Mouse (Mus musculus) heart, adult 9 months (tissue): ENCODE results near the gene Cdkl2.

Experiments
- DNase-seq, 2 experiments: peaks; one replicate each; pipeline ENCODE4 v3.0.0; 2022; ENCODE audit warnings: low spot score in 2 of 2

Cdkl2 gene

DNA sequence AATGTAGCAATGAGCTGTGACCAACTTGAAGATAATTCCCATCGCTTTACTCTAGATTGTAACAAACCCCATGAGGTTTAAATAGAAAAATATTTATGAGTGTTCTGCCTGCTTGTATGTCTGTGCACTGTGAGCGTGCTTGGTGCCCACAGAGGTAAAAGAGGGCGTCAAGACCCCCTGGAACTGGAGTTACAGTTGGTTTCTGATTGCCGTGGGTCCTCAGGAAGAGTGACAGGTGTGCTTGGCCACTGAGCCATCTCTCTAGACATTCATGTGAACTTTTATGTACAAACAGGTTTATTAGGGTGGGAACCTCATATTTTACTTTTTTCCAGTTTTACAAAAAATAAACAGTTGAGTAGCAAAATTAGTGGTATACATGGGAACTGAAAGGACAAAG, at the start of gene Cdkl2:
Gene Cdkl2 (minus strand): TSS at position 101 of the 400 bp plus-strand sequence.
- DNase-seq, result no peak

DNA sequence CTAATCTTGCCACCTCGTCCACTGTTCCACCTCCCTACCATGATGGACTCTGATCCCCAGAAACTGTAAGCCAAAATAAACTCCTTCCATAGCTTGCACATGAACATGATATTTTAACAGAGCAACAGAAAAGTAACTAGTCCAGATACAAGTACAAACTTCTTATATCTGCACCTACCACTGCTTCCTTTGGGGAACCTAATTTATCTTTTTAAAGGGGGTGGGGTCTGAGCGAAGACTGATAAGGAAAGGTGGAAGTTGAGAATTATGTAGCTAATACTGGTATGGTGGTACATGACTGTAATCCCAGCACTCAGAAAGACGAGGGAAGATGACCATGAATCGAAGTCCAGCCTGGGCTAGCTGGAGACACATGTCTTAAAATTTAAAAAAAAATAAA, 43.8 kb upstream of the Cdkl2 start:
- DNase-seq, result no peak

DNA sequence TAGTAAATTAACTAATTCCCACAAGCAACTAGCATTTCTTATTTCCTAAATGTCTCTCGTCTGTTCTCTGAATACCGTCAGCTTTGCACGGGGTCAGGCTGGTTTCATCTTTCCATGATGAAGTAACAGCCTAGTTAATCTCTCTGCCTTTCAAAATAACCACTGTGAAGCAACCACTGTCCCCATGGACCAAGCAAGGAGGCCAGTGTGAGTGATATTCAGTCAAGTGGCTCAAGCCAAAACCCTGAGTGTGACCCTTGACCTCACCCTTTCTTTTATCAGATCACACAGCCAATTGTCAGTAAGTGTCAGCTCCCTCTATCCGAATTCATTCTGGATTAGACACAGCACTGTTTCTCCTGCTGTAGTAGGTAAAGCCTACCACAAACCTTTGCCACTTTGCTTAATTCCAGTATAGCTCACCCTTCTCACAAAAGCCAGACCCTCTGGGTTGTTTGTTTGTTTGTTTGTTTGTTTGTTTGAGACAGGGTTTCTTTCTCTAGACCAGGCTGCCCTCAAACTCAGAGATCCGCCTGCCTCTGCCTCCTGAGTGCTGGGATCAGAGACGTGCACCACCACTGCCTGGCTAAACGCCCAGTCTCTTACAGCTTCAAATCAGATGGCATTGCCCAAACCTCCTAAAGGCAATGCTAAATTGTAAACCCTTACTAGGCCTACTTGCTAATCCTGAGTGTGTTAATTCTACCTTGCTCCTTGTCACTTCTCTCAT, 42.3 kb upstream of the Cdkl2 start:
- DNase-seq, result no peak

DNA sequence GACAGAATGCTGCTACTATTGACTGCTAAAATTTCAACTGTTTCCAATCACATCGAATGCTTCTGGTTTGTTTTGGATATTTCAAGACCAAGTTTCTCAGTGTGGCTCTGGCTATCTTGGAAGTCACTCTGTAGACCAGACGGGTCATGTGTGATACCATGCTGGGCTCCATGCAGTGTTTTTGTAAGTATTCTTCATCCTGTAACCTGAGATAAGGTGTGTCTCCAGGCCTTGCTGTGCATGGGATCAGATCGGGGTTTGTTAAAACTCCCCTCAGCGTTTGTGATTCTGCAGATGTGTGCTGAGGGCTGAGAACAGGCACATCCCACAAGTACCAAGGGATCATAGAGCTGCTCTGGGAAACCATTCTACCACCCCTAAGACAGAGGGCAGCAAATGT, 41.6 kb upstream of the Cdkl2 start:
- DNase-seq, result no peak

DNA sequence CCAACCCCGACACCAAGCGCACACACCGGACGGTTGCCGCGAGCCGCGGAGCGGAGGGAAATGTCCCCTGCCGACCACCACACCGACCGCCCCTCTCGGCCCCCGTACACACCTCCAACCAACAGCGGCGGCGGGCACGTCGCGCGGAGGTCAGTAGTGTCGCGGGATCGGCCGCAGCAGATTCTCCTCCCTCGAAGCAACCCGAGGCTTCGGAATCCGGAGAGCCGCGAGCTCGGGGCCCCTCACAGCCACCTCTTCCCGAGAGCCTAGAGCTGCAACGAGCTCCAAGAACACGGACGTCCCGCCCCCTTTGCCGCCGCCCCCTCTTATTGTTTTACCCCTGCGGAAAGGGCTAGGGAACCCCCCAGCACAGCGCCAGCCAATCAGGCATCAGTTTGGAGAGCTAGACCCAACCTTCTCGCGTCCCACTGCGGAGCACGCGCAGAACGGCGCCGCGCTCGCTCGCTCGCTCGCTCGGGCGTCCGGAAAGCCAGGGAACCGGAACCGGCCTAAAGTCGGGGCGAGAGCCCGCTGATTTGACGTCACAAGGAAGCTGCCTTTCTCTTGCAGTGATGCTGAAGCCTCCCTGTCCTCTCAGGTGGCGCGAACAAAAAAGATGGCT, 39.8 kb upstream of the Cdkl2 start, which contains the start of gene G3bp2:
Gene G3bp2 (minus strand): TSS at position 303 of the 622 bp plus-strand sequence.
- DNase-seq, result peak; percentile 97

DNA sequence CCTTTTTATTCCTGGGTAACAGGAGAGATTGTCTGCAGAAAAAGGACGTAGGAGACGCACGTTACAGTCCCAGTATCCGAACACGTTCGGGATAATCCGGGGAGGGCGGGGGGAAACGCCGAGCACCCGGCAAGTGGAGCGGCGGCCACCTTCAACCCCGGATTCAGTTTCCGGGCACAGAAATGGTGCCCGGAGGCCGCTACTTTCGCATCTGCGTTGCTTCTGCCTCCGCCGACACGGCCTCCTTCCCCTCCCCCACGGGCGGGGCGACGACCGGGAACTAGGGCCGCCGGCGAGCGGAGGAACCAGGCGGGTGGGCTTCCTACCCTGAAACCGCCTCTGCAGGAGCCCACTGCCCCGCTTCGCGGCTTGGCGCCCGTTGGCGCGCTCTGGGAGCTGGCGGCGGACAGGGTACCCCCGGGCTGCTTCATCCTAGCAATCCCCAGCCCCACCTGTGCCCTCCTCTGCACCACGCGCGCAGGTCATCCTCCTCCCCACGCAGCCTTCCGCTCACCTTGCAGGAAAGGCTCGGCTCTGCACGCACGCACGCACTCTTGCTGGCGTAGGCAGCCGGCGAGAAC, 39.2 kb upstream of the Cdkl2 start:
- DNase-seq, result peak; percentile 61 to 64

DNA sequence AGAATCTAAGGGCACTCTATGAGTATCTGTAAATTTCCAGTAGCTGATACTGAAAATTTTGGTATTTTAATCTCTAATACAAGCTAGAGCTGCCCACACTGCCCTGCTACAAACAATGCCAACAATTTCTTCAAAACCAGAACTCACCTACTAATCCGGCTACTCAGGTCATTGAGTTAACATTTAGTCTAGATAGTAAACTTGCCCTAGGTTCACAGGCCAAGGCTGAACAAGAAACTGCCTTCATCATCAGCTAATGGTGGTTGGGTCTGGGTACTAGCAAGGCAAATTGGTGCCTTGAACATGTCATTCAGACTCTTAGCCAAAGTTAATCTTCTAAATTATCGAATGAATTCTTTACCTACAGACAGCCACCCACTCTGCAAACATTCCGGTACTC, 37.6 kb upstream of the Cdkl2 start:
- no peak for DNase-seq

DNA sequence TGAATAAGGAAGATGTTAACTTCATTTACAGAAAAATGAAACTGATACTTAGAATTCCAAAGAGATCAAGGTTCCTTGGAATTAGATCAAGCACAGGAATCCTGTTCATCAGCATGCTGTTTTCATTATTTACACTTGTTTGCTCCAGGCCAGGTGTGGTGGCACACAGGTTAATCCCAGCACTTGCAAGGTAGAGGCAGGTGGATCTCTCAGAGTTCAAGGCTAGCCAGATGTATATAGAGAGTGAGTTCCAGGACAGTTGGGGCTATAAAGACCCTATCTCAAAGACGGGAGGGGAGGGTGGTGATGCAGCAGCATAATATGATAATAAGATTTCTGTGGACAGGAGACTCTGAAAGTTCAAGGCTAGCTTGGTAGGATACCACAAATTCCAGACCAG, 36.7 kb upstream of the Cdkl2 start:
- no peak for DNase-seq

DNA sequence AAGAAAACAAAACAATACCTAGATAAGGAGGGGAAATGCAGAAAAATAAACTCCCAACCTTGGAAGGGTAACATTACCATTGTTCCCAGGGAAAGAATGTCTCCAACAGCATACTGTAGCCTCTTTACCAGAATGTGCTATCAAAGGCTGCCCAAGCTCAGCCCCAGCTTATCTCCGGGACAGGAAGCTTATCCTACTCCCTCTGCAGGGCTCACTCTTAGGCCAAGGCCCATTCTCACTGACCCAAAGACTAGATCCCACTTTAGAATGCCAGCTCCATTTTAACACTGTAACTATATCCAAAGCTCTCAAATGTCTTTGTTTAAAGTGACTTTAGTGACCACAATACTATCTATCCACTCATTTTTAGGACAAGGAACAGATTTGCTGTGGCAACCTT, 35.6 kb upstream of the Cdkl2 start:
- no peak for DNase-seq

DNA sequence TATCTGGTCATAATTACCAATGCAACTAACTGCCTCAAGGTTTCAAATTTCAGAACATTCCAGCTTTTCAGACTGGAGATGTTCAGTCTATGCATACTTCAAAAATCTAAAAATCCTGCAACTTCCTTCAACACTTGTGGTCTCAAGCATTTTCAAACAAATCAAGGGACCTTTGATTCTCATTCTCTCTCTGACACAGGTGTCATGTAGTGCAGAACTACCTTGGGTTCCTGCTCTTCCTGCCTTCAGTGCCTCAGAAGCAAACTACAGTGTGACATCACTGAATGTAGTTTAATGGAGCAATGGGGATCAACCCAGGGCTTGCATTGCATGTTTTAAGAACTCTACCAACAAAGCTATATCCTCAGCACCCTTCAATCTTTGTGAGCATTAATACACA, 35.1 kb upstream of the Cdkl2 start:
- DNase-seq, result no peak

DNA sequence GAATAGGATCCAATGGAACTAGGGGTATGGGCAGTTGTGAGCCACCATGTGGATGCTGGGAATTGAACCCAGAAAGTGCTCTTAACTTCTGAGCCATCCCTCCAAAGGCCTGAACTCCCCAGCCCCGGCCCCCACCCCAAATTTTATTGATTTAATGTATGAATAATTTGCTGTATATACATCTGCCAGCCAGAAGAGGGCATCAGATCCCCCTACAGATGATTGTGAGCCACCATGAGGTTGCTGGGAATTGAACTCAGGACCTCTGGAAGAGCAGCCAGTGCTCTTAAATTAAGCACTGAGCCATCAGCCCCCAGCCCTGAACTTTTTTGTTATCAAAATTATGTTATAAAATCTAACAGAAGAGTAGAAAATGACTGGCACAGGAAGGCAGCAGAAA, 32.6 kb upstream of the Cdkl2 start:
- DNase-seq, result no peak

DNA sequence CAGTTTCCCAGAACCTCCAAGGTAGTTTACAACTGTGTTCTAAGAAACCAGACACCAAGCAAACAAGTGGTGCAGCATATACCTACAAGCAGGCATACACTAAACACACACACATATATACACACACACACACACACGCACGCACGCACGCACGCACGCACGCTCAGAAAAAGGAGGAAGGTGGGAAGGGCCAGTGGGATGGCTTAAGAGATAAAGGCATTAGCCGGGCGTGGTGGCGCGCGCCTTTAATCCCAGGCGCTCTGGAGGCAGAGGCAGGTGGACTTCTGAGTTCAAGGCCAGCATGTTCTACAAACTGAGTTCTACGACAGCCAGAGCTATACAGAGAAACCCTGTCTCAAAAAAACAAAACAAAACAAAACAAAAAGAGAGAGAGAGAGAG, 30.4 kb upstream of the Cdkl2 start:
- no peak for DNase-seq

DNA sequence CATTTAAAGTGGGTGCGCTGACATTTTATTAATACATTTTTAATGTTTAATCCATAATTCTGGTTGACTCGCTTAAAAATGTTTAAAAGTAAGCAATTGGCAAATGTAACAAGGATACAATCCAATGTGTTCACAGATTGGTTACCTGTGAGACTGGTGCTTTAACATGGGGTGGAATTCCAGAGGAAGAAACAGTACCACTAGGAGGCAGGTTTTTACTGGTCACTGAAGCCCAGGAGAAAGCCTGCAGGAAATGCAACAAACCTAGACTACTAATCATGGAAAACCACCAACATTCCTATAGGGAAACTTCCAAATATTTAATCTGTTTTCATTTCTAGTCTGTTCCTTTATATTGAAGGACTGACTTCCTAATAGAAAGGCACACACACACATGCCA, 19.5 kb upstream of the Cdkl2 start:
- no peak for DNase-seq

DNA sequence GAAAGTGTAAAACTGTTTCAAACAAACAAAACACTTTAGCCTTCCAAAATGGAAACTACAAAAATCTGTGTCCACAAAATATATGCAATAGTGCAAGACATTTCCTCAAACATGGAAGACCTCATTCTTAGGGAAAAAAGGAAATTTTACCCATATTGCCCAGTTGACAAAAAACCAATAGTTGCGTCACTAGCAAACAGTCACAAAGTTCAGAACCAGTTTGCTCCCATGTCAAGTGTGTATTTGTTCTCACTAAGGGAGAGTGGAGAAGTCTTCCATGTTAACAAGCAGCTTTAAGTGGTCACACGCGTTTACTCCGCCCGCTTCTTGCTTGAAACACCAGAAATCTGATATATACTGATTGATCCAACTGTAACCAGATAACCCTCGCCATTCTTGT, 9.2 kb upstream of the Cdkl2 start:
- no peak for DNase-seq

DNA sequence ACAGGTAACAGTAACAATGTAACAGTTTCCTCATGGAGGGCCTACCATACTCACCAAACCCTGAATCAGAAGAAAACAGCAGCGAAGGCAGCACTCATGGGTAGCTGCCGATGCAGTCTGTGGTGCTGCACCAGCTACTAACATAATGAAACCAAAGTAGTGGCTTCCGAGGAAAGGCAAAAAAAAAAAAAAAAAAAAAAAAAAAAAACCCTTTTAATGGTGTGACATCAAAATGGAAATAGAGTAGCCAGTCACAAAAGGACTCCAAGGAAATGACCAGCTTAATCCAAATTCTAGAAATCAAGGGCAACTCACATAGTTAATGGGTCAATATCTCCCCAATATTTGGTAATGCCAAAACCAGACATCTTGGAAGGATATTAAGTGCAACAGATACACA, 6.7 kb upstream of the Cdkl2 start:
- no peak for DNase-seq

DNA sequence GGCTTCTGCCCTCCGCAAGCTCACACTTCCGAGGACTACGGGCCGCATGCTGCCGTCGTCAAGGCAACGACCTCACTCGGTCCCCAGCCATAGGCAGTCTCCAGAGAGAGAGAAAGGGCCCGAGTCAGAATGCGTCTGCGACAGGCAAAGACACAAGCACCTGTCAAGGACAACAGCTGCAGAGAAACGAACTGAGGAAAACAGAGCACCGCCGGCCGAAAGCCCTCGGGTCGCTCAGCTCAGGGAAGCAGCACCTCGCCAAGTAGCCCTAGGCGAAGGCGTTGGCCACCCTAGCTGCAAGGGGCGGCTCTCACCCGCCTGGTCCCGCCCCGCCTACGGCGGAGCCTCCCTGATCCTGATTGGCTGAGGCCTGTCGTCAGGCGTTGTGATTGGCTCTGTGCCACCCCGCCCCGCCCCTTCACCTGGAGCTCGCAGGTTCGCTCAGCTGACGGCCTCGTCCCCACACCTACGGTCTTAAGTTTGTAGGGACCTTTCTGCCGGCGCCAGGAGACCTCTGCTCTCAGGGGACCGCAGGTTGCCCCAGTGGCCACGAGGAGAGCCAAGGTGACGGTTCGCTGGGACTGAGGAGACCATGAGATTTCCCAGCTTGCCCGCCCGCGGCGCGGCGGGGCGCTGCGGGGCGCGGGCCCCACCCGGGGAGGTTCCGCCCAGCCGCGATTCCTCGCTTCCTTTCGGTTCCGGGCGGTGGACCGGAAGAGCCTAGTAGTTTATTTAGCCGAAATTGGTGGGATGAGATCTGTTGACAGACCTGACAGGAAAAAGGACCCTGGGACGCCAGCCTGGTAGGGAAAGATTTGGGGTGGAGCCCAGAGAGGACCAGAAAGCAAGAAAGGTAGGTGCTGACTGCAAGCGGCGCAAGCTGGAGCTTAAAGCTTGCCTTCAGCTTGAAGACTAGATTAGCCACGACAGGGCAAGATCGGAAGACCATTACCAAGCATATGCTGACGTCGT, 1.0 kb downstream of the Cdkl2 start:
- peak; percentile 92 to 93 for DNase-seq

DNA sequence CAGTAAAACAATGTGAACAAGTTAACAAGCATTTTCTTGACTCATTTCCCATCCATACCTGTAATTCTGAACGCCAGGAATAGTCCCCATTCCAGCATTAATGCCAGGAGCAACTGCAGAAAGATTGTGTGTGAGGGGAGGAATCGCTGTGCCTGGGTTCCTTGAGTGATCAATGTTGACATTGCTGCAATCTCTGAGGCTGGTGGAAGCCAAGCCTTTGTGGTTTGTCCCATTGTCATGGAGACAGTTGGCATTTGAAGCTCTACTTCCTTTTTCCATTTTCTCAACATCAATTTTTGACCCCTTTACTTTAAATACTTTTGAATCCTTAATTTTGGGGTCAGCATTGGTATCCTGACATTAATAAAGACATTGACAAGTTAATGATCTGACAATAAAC, 23.7 kb downstream of the Cdkl2 start:
- no peak for DNase-seq

DNA sequence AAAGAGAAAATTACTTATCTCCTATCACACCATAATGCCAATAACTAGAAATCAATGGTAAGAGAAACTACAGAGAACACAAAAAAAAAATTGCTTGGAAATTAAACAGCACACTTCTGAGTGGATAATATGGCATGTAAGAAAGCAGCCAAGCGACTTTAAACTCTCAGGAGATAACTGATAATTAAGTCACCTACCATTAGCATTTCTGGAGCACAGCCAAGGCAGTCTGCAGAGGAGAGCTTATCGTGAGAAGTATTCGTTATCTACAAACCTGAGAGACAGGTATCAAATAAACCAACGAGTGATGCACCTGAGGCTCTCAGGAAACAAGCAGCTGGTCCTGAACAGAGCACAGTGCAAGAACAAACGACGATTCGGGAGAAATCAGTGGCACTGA, 31.9 kb downstream of the Cdkl2 start:
- DNase-seq, result no peak

DNA sequence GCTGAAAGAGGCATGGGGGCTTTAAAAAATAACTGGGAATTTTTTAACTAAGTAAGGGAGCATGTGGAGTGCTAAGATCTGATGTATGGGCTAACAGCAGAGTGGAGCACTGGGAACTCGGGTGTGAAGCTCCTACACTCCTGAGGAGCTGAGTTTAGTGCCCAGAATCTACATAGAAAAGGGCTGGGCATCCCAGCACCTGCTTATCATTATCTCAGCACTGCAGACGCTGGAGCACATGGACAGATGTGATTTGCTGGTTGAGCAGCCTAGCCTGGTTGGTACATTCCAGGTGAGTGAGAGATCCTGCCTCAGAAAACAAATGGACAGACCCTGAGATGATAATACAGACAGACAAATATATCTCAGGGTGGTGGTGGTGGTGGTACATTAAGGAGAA, 33.9 kb downstream of the Cdkl2 start:
- no peak for DNase-seq

DNA sequence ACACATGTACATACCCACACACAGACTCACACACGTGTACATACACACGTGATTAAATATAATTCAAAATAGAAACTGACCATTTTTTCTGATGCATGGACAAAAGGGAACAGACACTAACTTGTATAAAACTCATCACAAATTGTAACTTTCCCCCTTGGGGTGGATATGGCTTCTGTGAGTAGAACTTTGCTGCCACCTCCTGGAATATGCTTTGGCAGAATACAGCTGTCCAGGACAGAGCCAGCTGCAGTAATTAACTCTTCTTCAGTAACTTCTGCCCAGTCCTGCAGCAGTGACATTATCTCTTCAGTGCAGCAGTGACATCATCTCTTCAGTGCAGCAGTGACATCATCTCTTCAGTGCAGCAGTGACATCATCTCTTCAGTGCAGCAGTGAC, 40.7 kb downstream of the Cdkl2 start:
- DNase-seq, result no peak

DNA sequence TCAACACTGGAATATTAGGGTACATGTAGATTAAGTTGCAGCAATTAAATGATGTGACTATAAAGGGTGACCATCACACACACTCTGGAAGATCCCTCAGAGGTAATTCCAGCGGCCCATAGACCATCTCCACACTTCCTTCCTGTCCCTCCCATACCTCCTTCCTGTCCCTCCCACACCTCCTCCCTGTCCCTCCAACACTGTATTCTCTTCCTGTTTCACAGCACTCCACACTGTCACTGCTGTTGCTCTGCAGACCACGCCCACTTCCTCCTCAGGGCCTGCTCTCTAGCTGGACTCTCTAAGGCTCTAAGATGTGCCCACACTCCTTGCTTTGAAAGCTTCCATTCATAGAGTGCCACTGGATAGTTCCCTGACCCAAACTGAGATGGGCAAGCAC, 42.9 kb downstream of the Cdkl2 start:
- peak; percentile 10 to 21 for DNase-seq

DNA sequence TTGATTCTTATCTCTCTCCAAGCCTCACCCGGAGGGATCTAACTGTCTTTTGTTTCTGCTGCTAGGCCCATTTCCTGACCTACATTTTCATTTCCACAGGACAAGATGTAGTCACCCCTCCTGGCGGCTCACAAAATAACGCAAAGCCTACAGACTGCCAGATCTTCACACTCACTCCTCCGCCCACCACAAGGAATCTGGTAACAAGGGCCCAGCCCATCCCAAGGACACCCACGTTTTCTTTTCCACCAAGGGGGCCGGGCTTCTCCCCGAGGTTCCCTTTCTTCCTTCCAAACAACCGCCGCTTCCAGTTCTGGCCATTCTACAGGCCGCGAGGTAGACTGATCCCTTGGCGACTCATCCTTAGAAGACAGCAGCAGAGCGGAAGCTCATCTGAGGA, 49.1 kb downstream of the Cdkl2 start:
- DNase-seq, result peak; percentile 1 to 2
